Mouse (Mus musculus) kidney, postnatal 0 days (tissue): ENCODE data around the gene Tnrc6c. TPM values are rescaled to one million over a fixed set of nuclear protein-coding genes. Genes with fewer than 3 reads are reported as not detected.

Experiments
- ATAC-seq: fragments of 200-750 bp; cut with Nextera tagmentation; replicated peaks from 2 replicates; pipeline ENCODE4 v1.8.0; 2017; ENCODE audit warnings: low read depth, moderate number of reproducible peaks, moderate TSS enrichment, moderate library complexity; ENCODE audit not compliant: low FRiP score
- DNase-seq: peaks from one replicate; pipeline ENCODE4 v3.0.0-alpha.2; 2016; ENCODE audit warnings: low spot score
- H3K27ac ChIP-seq: fragments of 300-500 bp; sonication (generic); 2 replicates; pipeline ENCODE4 v1.5.1; 2014; ENCODE audit warnings: mild to moderate bottlenecking
- H3K27me3 ChIP-seq: fragments of 300-500 bp; sonication (generic); 2 replicates; pipeline ENCODE4 v1.6.1; 2014; ENCODE audit warnings: low read length, mixed read lengths; ENCODE audit not compliant: insufficient read depth
- H3K36me3 ChIP-seq: fragments of 300-500 bp; sonication (generic); 2 replicates; pipeline ENCODE4 v1.6.1; 2014; ENCODE audit warnings: low read length, mixed read lengths; ENCODE audit not compliant: insufficient read depth
- H3K4me1 ChIP-seq: fragments of 300-500 bp; sonication (generic); replicated peaks from 2 replicates; pipeline ENCODE4 v1.6.1; 2014; ENCODE audit warnings: antibody characterized with exemption, low read length, mixed read lengths; ENCODE audit not compliant: insufficient read depth
- H3K4me2 ChIP-seq: fragments of 300-500 bp; sonication (generic); 2 replicates; pipeline ENCODE4 v1.6.1; 2014; ENCODE audit warnings: mild to moderate bottlenecking, low read length, moderate library complexity, mixed read lengths
- H3K4me3 ChIP-seq: fragments of 300-500 bp; sonication (generic); replicated peaks from 2 replicates; pipeline ENCODE4 v1.5.1; 2014; ENCODE audit warnings: low read depth, low read length
- H3K9ac ChIP-seq: fragments of 300-500 bp; sonication (generic); 2 replicates; pipeline ENCODE4 v1.6.1; 2014; ENCODE audit warnings: low read depth, low read length
- H3K9me3 ChIP-seq: fragments of 300-500 bp; sonication (generic); replicated peaks from 2 replicates; pipeline ENCODE4 v1.6.1; 2016; ENCODE audit warnings: low read length, inconsistent platforms, mixed read lengths
- CTCF ChIP-seq: IDR thresholded peaks from 2 replicates; pipeline ENCODE4 v1.5.1; 2016; ENCODE audit warnings: antibody characterized with exemption, low read depth, mild to moderate bottlenecking, moderate library complexity
- WGBS: fragments of 180-500 bp; shearing (Covaris S2); extraction: QIAGEN DNeasy Blood & Tissue Kit; methylation state at CpG from one replicate; pipeline ENCODE4 v1.1.7; 2014; 5-methylcytosine and 5-hydroxymethylcytosine counted together
- polyA plus RNA-seq: library from polyadenylated mRNA; unstranded; fragments of >200 nt; fragmentation: Nextera tagmentation; extraction: Ambion mirVana; gene quantifications from 2 replicates; pipeline ENCODE4 v1.2.1, GENCODE M21; 2015

The Tnrc6c gene
- polyA plus RNA-seq: 8.7 and 8.8 TPM in 2 replicates

- ATAC-seq (peak; percentile 84), DNase-seq (peak; percentile 72)
- H3K27ac ChIP-seq: peak within 1 kb of the TSS; percentile 95
- H3K9ac ChIP-seq: peak within 1 kb of the TSS; percentile 98
- no peaks in the 10 kb centered on the region for H3K36me3 ChIP-seq
- no peaks in the 10 kb centered on the region for H3K27me3 ChIP-seq
- H3K4me2 ChIP-seq: peak within 1 kb of the TSS; percentile 86
- H3K4me3 ChIP-seq: peak within 1 kb of the TSS; percentile 93
- H3K4me1 ChIP-seq: peaks cover 7% of the 10 kb centered on the region
- no peak for TF ChIP-seq CTCF
- no peaks in the 10 kb centered on the region for H3K9me3 ChIP-seq
- under 1% methylated on average over 62 of the region's 62 CpGs for WGBS
Observed at GRCm38 (mm10) chr11:117653491-117654351, at the start of gene Tnrc6c. Gene Tnrc6c, plus strand, starts transcription at chr11:117654289.

DNA sequence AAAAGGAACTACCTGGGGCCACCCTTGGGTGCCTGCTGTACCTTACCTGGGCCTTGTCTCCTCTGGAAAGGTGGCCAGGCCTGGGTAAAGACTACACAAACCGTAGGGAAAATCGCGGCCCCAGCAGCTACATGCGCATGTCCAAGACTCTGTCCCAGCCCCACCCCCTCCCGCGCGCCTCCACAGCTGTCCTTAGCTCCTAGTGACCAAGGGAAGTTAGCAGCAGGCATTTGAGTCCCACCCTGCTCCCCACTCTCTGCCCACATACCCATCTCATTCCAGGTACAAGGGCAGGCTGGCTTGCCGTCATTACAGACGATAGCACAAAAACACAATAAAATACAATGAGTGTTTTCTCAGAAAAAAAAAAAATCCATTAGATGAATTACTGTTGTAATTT lies 48.0 kb upstream of the Tnrc6c start:
- TF ChIP-seq CTCF: no peak
- H3K36me3 ChIP-seq: no peaks in the 10 kb centered on the region
- DNase-seq (no peak), ATAC-seq (no peak)
- 20% methylated on average over 9 of the region's 9 CpGs for WGBS
- no peak overlapping the region for H3K4me3 ChIP-seq
- H3K4me1 ChIP-seq: 0 out of 2 replicates have a peak, but pooled peaks cover 6% of the 10 kb centered on the region
- H3K27me3 ChIP-seq: no peaks in the 10 kb centered on the region
- no peaks in the 10 kb centered on the region for H3K9me3 ChIP-seq
- no peak overlapping the region for H3K27ac ChIP-seq
- H3K4me2 ChIP-seq: peak overlapping the region; percentile 32
- no peak overlapping the region for H3K9ac ChIP-seq

- 0 out of 2 replicates have a peak, but pooled peaks cover 6% of the 10 kb centered on the region for H3K4me1 ChIP-seq
- no peak overlapping the region for H3K4me3 ChIP-seq
- H3K27ac ChIP-seq: no peak overlapping the region
- ATAC-seq (no peak), DNase-seq (peak; percentile 52)
- no peaks in the 10 kb centered on the region for H3K36me3 ChIP-seq
- H3K27me3 ChIP-seq: no peaks in the 10 kb centered on the region
- no peak; the same call in 1 of the 2 replicates for TF ChIP-seq CTCF
- H3K9ac ChIP-seq: no peak overlapping the region
- no peaks in the 10 kb centered on the region for H3K9me3 ChIP-seq
- 10% methylated on average over 13 of the region's 13 CpGs for WGBS
- H3K4me2 ChIP-seq: peak overlapping the region; percentile 32
Observed at GRCm38 (mm10) chr11:117606605-117607203, 47.4 kb upstream of the Tnrc6c start.

DNA sequence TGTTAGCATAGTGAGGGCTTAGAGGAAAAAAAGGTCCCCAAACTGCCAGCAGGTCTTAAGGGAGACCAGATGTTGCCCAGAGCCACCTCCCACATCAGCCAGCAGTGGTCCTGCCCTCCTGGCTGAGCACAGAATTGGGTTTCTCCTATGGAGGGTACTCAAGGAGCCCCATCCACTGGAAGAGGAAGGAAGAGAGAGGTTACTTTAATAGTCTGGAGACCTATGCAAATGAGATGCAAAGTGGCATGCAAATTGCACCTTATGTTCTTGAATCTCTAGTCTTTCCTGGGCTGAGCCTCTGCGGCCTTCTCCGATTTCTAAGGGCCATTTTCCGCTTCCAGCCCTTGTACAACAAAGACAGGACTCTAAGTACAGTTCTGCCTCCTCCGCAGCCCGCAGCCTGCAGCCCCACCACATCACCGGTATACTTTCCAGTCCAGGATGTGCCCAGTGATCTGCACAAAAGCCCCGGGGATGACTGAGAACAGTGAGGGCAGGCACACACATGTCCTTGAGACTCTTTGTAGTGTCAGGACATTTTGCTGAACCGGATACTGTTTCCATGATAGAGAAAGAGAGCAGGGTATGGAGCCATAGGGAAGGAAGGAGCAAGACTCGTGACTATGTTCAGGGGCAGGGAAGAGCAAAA lies 45.8 kb upstream of the Tnrc6c start:
- H3K4me1 ChIP-seq: 0 out of 2 replicates have a peak, but pooled peaks cover 6% of the 10 kb centered on the region
- ATAC-seq: no peak
- H3K9me3 ChIP-seq: no peaks in the 10 kb centered on the region
- DNase-seq: no peak
- H3K4me2 ChIP-seq: no peak overlapping the region
- 50% methylated on average over 9 of the region's 9 CpGs for WGBS
- no peak overlapping the region for H3K4me3 ChIP-seq
- H3K27ac ChIP-seq: no peak overlapping the region
- H3K36me3 ChIP-seq: no peaks in the 10 kb centered on the region
- no peak overlapping the region for H3K9ac ChIP-seq
- no peaks in the 10 kb centered on the region for H3K27me3 ChIP-seq
- no peak for TF ChIP-seq CTCF

DNA sequence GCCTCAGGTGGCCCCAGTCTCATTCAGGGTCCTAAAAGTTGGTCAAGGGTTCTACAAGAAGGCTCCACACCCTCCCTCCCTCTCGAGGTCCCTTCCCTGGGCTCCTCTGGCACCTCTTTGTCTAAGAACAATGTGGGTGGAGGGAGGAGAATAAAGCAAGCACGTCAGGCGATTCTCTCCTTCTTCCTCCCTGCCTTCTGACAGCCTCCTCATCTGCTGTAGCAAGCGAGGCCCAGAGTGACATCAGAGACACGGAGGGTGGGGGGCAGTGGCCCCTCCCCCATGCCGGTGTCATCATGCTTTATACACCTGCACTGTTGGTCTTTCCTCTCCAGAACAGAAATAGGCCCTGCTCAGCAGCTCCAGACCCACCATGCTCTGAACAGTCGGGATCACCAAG lies 45.1 kb upstream of the Tnrc6c start:
- ATAC-seq: no peak
- WGBS: 49% methylated on average over 7 of the region's 7 CpGs
- no peak overlapping the region for H3K4me2 ChIP-seq

GRCm38 (mm10) chr11:117610589-117610988 lies 43.5 kb upstream of the Tnrc6c start:
- Histone ChIP-seq H3K4me1 (0 out of 2 replicates have a peak, but pooled peaks cover 6% of the 10 kb centered on the region), H3K27me3 (peaks cover 4% of the 10 kb centered on the region; the same call in 1 of the 2 replicates), H3K9me3 (no peaks in the 10 kb centered on the region), H3K36me3 (no peaks in the 10 kb centered on the region), H3K4me2 (no peak overlapping the region), H3K9ac (no peak overlapping the region), H3K27ac (no peak overlapping the region), H3K4me3 (no peak overlapping the region)
- no peak for DNase-seq
- TF ChIP-seq CTCF: no peak
- ATAC-seq: no peak

More for the DNA sequence above, 45.1 kb upstream of the Tnrc6c start:
- Histone ChIP-seq H3K9me3 (no peaks in the 10 kb centered on the region), H3K4me3 (no peak overlapping the region), H3K36me3 (no peaks in the 10 kb centered on the region), H3K4me1 (0 out of 2 replicates have a peak, but pooled peaks cover 6% of the 10 kb centered on the region), H3K27me3 (no peaks in the 10 kb centered on the region), H3K27ac (no peak overlapping the region), H3K9ac (no peak overlapping the region)
- no peak for TF ChIP-seq CTCF
- DNase-seq: no peak
